Comparison of ENCODE assay signal across 9 mouse cellular contexts in the genomic region with DNA sequence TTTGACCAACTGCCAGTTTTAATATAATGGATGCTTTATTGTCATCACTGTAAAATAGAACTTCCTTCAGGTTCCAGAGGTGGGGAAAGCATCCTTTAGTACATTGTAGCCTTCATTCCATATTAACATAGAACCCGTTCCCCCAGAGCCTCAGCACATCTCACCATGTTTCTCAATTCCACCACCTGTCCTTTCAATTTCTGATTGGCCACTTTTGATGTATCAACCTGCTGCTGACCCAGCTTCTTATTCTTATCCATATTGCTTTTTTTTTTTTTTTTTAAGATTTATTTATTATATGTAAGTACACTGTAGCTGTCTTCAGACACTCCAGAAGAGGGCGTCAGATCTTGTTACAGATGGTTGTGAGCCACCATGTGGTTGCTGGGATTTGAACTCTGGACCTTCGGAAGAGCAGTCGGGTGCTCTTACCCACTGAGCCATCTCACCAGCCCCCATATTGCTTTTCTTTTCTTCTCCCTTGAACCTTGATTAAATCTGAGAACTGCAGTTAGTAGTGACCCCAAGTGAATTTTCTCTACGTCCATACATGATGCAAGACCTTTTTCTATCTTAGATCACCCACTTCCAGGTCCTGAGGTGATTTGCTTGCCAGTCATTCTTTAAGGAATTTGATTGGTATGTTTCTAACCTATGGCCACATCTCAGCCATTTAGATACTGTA. TPM values are rescaled to one million over a fixed set of nuclear protein-coding genes. Genes with fewer than 3 reads are reported as not detected.
DNase-seq lines count a peak whose midpoint lies in the region; ATAC-seq lines count a peak whose summit lies in the region.
"Not testable (repeated sequence)": the region's sequence is repeated elsewhere in the genome, so short reads cannot be mapped to it uniquely, and the experiment has no call there.
"Had no signal": no experiment of that assay in that cellular context is flagged by ENCODE, and none has a peak within 500 bp of the region (broad histone marks: within the 10 kb centered on the region; RNA-seq: fewer than 3 reads in every experiment).

No protein-coding gene starts in this region.

- H3K4me3 ChIP-seq in embryonic facial prominence, embryonic 11.5 days (ENCODE audit: low read depth, low read length), result peak overlapping the region; percentile 31
- H3K4me3 ChIP-seq in forebrain, embryonic 16.5 days (replicated peaks; ENCODE audit: low read length); neural tube, embryonic 14.5 days (ENCODE audit: low read depth, low read length): not testable (repeated sequence)
- H3K4me3 ChIP-seq in hindbrain, embryonic 10.5 days, result peak overlapping the region; percentile 60
- peak overlapping the region; percentile 39; the same call in 1 of the 2 replicates for H3K4me3 ChIP-seq in kidney, embryonic 14.5 days (ENCODE audit: low read length)
- H3K4me3 ChIP-seq in liver, embryonic 11.5 days (ENCODE audit: low read depth, low read length), result peak overlapping the region; percentile 50; the same call in 1 of the 2 replicates
- peak overlapping the region; percentile 94 for H3K4me3 ChIP-seq in megakaryocyte, embryonic 14.5 days (replicated peaks)

- not testable (repeated sequence) for H3K9ac ChIP-seq in embryonic facial prominence, embryonic 11.5 days (replicated peaks; ENCODE audit: low read length); forebrain, embryonic 16.5 days (replicated peaks; ENCODE audit: low read depth, low read length); liver, embryonic 11.5 days (ENCODE audit: low read depth, low read length); neural tube, embryonic 14.5 days (replicated peaks; ENCODE audit: low read depth, low read length)
- peak overlapping the region; percentile 68; the same call in 1 of the 2 replicates for H3K9ac ChIP-seq in kidney, embryonic 14.5 days (ENCODE audit: low read depth, low read length)

- peak overlapping the region; percentile 50 for H3K4me2 ChIP-seq in embryonic facial prominence, embryonic 11.5 days (ENCODE audit: low read depth, low read length)
- peak overlapping the region; percentile 81 for H3K4me2 ChIP-seq in forebrain, embryonic 16.5 days (ENCODE audit: low read length)
- peak overlapping the region; percentile 61 for H3K4me2 ChIP-seq in kidney, embryonic 14.5 days (replicated peaks; ENCODE audit: low read depth, low read length)
- peak overlapping the region; percentile 74 for H3K4me2 ChIP-seq in liver, embryonic 11.5 days
- H3K4me2 ChIP-seq in neural tube, embryonic 14.5 days (ENCODE audit: low read depth, low read length), result peak overlapping the region; percentile 81

- DNase-seq in 3T3-L1 (ENCODE audit: low read depth, low spot score), result peak; percentile 40
- DNase-seq in embryonic facial prominence, embryonic 11.5 days (ENCODE audit: low spot score); hindbrain, embryonic 10.5 days (ENCODE audit: low spot score); liver, embryonic 11.5 days (ENCODE audit: low spot score): not testable (repeated sequence)

- not testable (repeated sequence) for H3K9me3 ChIP-seq in embryonic facial prominence, embryonic 11.5 days (replicated peaks; ENCODE audit: control insufficient read depth, low read length); forebrain, embryonic 16.5 days (ENCODE audit: control insufficient read depth, low read length); hindbrain, embryonic 10.5 days; kidney, embryonic 14.5 days (ENCODE audit: control insufficient read depth, low read length); liver, embryonic 11.5 days (ENCODE audit: control insufficient read depth, low read length); megakaryocyte, embryonic 14.5 days; neural tube, embryonic 14.5 days (ENCODE audit: control insufficient read depth, low read length)

- 68% methylated on average over 4 of the region's 5 CpGs for WGBS in embryonic facial prominence, embryonic 11.5 days
- 67% methylated on average over 4 of the region's 5 CpGs for WGBS in forebrain, embryonic 16.5 days
- 67% methylated on average over 5 of the region's 5 CpGs for WGBS in hindbrain, embryonic 10.5 days
- 71% methylated on average over 4 of the region's 5 CpGs for WGBS in kidney, embryonic 14.5 days
- 69% methylated on average over 4 of the region's 5 CpGs for WGBS in liver, embryonic 11.5 days
- WGBS in neural tube, embryonic 14.5 days, result 79% methylated on average over 4 of the region's 5 CpGs

- H3K36me3 ChIP-seq in embryonic facial prominence, embryonic 11.5 days (replicated peaks; ENCODE audit: control insufficient read depth, insufficient read depth, low read depth, low read length); forebrain, embryonic 16.5 days (ENCODE audit: control insufficient read depth, insufficient read depth); kidney, embryonic 14.5 days (ENCODE audit: control insufficient read depth, insufficient read depth, low read length); liver, embryonic 11.5 days (ENCODE audit: control insufficient read depth, insufficient read depth, low read length); neural tube, embryonic 14.5 days (ENCODE audit: control insufficient read depth, insufficient read depth, low read length): not testable (repeated sequence)
- H3K36me3 ChIP-seq in hindbrain, embryonic 10.5 days, result peaks cover 10% of the 10 kb centered on the region
- peaks cover 18% of the 10 kb centered on the region for H3K36me3 ChIP-seq in megakaryocyte, embryonic 14.5 days (replicated peaks; ENCODE audit: low read length)

- H3K4me1 ChIP-seq in embryonic facial prominence, embryonic 11.5 days (ENCODE audit: control insufficient read depth, insufficient read depth, low read length); forebrain, embryonic 16.5 days (replicated peaks; ENCODE audit: control insufficient read depth, insufficient read depth, low read length); kidney, embryonic 14.5 days (ENCODE audit: control insufficient read depth, insufficient read depth, low read length); liver, embryonic 11.5 days (replicated peaks; ENCODE audit: control insufficient read depth, insufficient read depth, low read length); neural tube, embryonic 14.5 days (ENCODE audit: control insufficient read depth, insufficient read depth, low read length): not testable (repeated sequence)
- peaks cover 20% of the 10 kb centered on the region for H3K4me1 ChIP-seq in hindbrain, embryonic 10.5 days (replicated peaks)
- peaks cover 34% of the 10 kb centered on the region for H3K4me1 ChIP-seq in megakaryocyte, embryonic 14.5 days

- H3K27ac ChIP-seq in embryonic facial prominence, embryonic 11.5 days (replicated peaks; ENCODE audit: low read depth, low read length); forebrain, embryonic 16.5 days (ENCODE audit: low read length); kidney, embryonic 14.5 days (ENCODE audit: low read depth, low read length); liver, embryonic 11.5 days (ENCODE audit: low read depth, low read length); neural tube, embryonic 14.5 days (ENCODE audit: low read depth, low read length): not testable (repeated sequence)
- H3K27ac ChIP-seq in hindbrain, embryonic 10.5 days, result peak overlapping the region; percentile 96; the same call in 1 of the 2 replicates

- not testable (repeated sequence) for ATAC-seq in embryonic facial prominence, embryonic 11.5 days (replicated peaks; ENCODE audit: insufficient number of reproducible peaks, low FRiP score, low TSS enrichment, low read depth); forebrain, embryonic 16.5 days; kidney, embryonic 14.5 days (ENCODE audit: low FRiP score, low TSS enrichment); liver, embryonic 11.5 days (replicated peaks; ENCODE audit: low FRiP score); neural tube, embryonic 14.5 days (ENCODE audit: low read depth)

- not testable (repeated sequence) for H3K27me3 ChIP-seq in embryonic facial prominence, embryonic 11.5 days (ENCODE audit: control insufficient read depth, insufficient read depth, low read length); forebrain, embryonic 16.5 days (replicated peaks; ENCODE audit: control insufficient read depth, insufficient read depth, low read length); hindbrain, embryonic 10.5 days (ENCODE audit: insufficient read depth, poor library complexity, severe bottlenecking); kidney, embryonic 14.5 days (ENCODE audit: control insufficient read depth, insufficient read depth, low read length); liver, embryonic 11.5 days (replicated peaks; ENCODE audit: control insufficient read depth, insufficient read depth, low read length); megakaryocyte, embryonic 14.5 days (replicated peaks); neural tube, embryonic 14.5 days (ENCODE audit: control insufficient read depth, insufficient read depth, low read length)

RNA-seq across cellular contexts. Expression of a gene that starts 1.9 kb away (rescaled TPM):
- 37.3 and 43.0 TPM in 2 replicates for polyA plus RNA-seq in embryonic facial prominence, embryonic 11.5 days (2014; fragmentation: Nextera tagmentation; extraction: Ambion mirVana)
- polyA plus RNA-seq in forebrain, embryonic 16.5 days (2015; fragmentation: Nextera tagmentation; extraction: Ambion mirVana), result 21.9 and 32.2 TPM in 2 replicates
- polyA plus RNA-seq in hindbrain, embryonic 10.5 days (2016; fragmentation: Nextera tagmentation; extraction: Ambion mirVana), result 34.2 and 39.4 TPM in 2 replicates
- polyA plus RNA-seq in kidney, embryonic 14.5 days (2014; fragmentation: Nextera tagmentation; extraction: Ambion mirVana), result 31.6 and 35.8 TPM in 2 replicates
- 13.8 and 15.3 TPM in 2 replicates for polyA plus RNA-seq in liver, embryonic 11.5 days (2014; fragmentation: Nextera tagmentation; extraction: Ambion mirVana)
- polyA plus RNA-seq in megakaryocyte, embryonic 14.5 days (2012; ENCODE audit: insufficient read depth, low replicate concordance), result 3.8 TPM in 1 of 2 replicates, not detected in the other
- polyA plus RNA-seq in neural tube, embryonic 14.5 days (2014; fragmentation: Nextera tagmentation; extraction: Ambion mirVana), result 9.4 and 11.1 TPM in 2 replicates

RNA-seq across cellular contexts. Expression of a gene that starts 29.8 kb away (rescaled TPM):
- not detected in 2 replicates for polyA plus RNA-seq in embryonic facial prominence, embryonic 11.5 days (2014; fragmentation: Nextera tagmentation; extraction: Ambion mirVana)
- not detected in 2 replicates for polyA plus RNA-seq in forebrain, embryonic 16.5 days (2015; fragmentation: Nextera tagmentation; extraction: Ambion mirVana)
- polyA plus RNA-seq in hindbrain, embryonic 10.5 days (2016; fragmentation: Nextera tagmentation; extraction: Ambion mirVana), result not detected in 2 replicates
- not detected in 2 replicates for polyA plus RNA-seq in kidney, embryonic 14.5 days (2014; fragmentation: Nextera tagmentation; extraction: Ambion mirVana)
- polyA plus RNA-seq in liver, embryonic 11.5 days (2014; fragmentation: Nextera tagmentation; extraction: Ambion mirVana), result not detected in 2 replicates
- polyA plus RNA-seq in megakaryocyte, embryonic 14.5 days (2012; ENCODE audit: insufficient read depth, low replicate concordance), result not detected in 2 replicates
- not detected in 2 replicates for polyA plus RNA-seq in neural tube, embryonic 14.5 days (2014; fragmentation: Nextera tagmentation; extraction: Ambion mirVana)
- polyA plus RNA-seq: Patski had no signal

RNA-seq across cellular contexts. Expression of a gene that starts 36.5 kb away (rescaled TPM):
- polyA plus RNA-seq in embryonic facial prominence, embryonic 11.5 days (2014; fragmentation: Nextera tagmentation; extraction: Ambion mirVana), result 2.8 and 4.3 TPM in 2 replicates
- polyA plus RNA-seq in forebrain, embryonic 16.5 days (2015; fragmentation: Nextera tagmentation; extraction: Ambion mirVana), result 36.5 and 42.2 TPM in 2 replicates
- polyA plus RNA-seq in hindbrain, embryonic 10.5 days (2016; fragmentation: Nextera tagmentation; extraction: Ambion mirVana), result 7.9 and 9.4 TPM in 2 replicates
- 2.4 and 2.8 TPM in 2 replicates for polyA plus RNA-seq in kidney, embryonic 14.5 days (2014; fragmentation: Nextera tagmentation; extraction: Ambion mirVana)
- polyA plus RNA-seq in liver, embryonic 11.5 days (2014; fragmentation: Nextera tagmentation; extraction: Ambion mirVana), result 3.6 and 3.9 TPM in 2 replicates
- 1.2 TPM in 1 of 2 replicates, not detected in the other for polyA plus RNA-seq in megakaryocyte, embryonic 14.5 days (2012; ENCODE audit: insufficient read depth, low replicate concordance)
- 6.0 and 7.5 TPM in 2 replicates for polyA plus RNA-seq in neural tube, embryonic 14.5 days (2014; fragmentation: Nextera tagmentation; extraction: Ambion mirVana)

RNA-seq across cellular contexts. Expression of a gene that starts 46.8 kb away (rescaled TPM):
- polyA plus RNA-seq in embryonic facial prominence, embryonic 11.5 days (2014; fragmentation: Nextera tagmentation; extraction: Ambion mirVana), result 2.0 and 2.4 TPM in 2 replicates
- 1.9 and 2.4 TPM in 2 replicates for polyA plus RNA-seq in forebrain, embryonic 16.5 days (2015; fragmentation: Nextera tagmentation; extraction: Ambion mirVana)
- 1.7 and 4.3 TPM in 2 replicates for polyA plus RNA-seq in hindbrain, embryonic 10.5 days (2016; fragmentation: Nextera tagmentation; extraction: Ambion mirVana)
- polyA plus RNA-seq in kidney, embryonic 14.5 days (2014; fragmentation: Nextera tagmentation; extraction: Ambion mirVana), result 3.8 and 4.8 TPM in 2 replicates
- 6.2 and 6.8 TPM in 2 replicates for polyA plus RNA-seq in liver, embryonic 11.5 days (2014; fragmentation: Nextera tagmentation; extraction: Ambion mirVana)
- 3.4 and 23.5 TPM in 2 replicates for polyA plus RNA-seq in megakaryocyte, embryonic 14.5 days (2012; ENCODE audit: insufficient read depth, low replicate concordance)
- polyA plus RNA-seq in neural tube, embryonic 14.5 days (2014; fragmentation: Nextera tagmentation; extraction: Ambion mirVana), result 3.6 and 3.9 TPM in 2 replicates
